50 mouse cellular contexts compared by ENCODE assay signal in the genomic region with DNA sequence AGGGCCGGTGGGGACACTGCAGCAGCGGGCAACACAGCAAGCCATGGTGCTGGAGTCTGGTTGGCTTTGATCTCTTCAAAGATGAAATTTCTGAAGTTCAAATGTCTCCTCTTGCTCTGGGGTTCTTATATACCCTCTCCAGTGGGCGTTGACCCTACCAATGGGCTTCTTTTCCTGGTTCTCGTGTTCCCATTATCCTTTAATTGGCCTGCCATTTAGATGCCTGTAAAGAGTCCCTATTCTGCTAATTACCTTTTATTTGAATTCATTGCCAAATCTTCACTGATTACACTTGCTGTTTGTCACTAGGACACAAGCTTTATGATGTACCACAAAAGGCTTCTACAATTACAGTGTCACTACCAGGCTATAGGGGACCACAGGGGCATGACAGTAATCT. TPM values are rescaled to one million over a fixed set of nuclear protein-coding genes. Genes with fewer than 3 reads are reported as not detected.
"Had no signal": no experiment of that assay in that cellular context is flagged by ENCODE, and none has a peak within 500 bp of the region (broad histone marks: within the 10 kb centered on the region; RNA-seq: fewer than 3 reads in every experiment).

A gene (minus strand): TSS at position 101 of the 400 bp plus-strand sequence.

- H3K36me3 ChIP-seq: heart, embryonic 13.5 days; heart, embryonic 15.5 days; hindbrain, embryonic 10.5 days; hindbrain, embryonic 12.5 days; hindbrain, embryonic 13.5 days; hindbrain, embryonic 15.5 days; intestine, embryonic 15.5 days; kidney, embryonic 15.5 days had no signal

- H3K4me1 ChIP-seq: heart, embryonic 13.5 days; heart, embryonic 15.5 days; hindbrain, embryonic 10.5 days; hindbrain, embryonic 12.5 days; hindbrain, embryonic 13.5 days; hindbrain, embryonic 15.5 days; intestine, embryonic 15.5 days; kidney, embryonic 15.5 days had no signal

- H3K9ac ChIP-seq: heart, embryonic 13.5 days; heart, embryonic 15.5 days; hindbrain, embryonic 12.5 days; hindbrain, embryonic 13.5 days; hindbrain, embryonic 14.5 days; hindbrain, embryonic 15.5 days; intestine, embryonic 15.5 days; kidney, embryonic 15.5 days had no signal

- ATAC-seq: hindbrain, embryonic 16.5 days; hindbrain, postnatal 0 days; inflammation-experienced regulatory T-cells, adult 6 months; intestine, embryonic 15.5 days; intestine, embryonic 16.5 days; intestine, postnatal 0 days had no signal

- H3K27me3 ChIP-seq: heart, embryonic 13.5 days; heart, embryonic 15.5 days; hindbrain, embryonic 12.5 days; hindbrain, embryonic 13.5 days; hindbrain, embryonic 15.5 days; intestine, embryonic 15.5 days; kidney, embryonic 15.5 days had no signal

- H3K27ac ChIP-seq: heart, embryonic 13.5 days; heart, embryonic 15.5 days; hindbrain, embryonic 10.5 days; hindbrain, embryonic 12.5 days; hindbrain, embryonic 13.5 days; hindbrain, embryonic 14.5 days; hindbrain, embryonic 15.5 days; hindbrain, postnatal 0 days; intestine, embryonic 15.5 days; kidney, embryonic 15.5 days; kidney, postnatal 0 days; layer of hippocampus, adult 2 months; left cerebral cortex, adult 2 months had no signal

- H3K4me2 ChIP-seq: heart, embryonic 13.5 days; heart, embryonic 15.5 days; hindbrain, embryonic 12.5 days; hindbrain, embryonic 13.5 days; hindbrain, embryonic 14.5 days; hindbrain, embryonic 15.5 days; intestine, embryonic 15.5 days; kidney, embryonic 15.5 days had no signal

- H3K4me3 ChIP-seq: heart, embryonic 13.5 days; heart, embryonic 15.5 days; hindbrain, embryonic 10.5 days; hindbrain, embryonic 12.5 days; hindbrain, embryonic 13.5 days; hindbrain, embryonic 15.5 days; intestine, embryonic 15.5 days; kidney, embryonic 15.5 days; layer of hippocampus, adult 2 months; left cerebral cortex, adult 2 months had no signal

- DNase-seq: heart, postnatal 10 days; heart, postnatal 14 days; heart, postnatal 36 days; heart, postnatal 4 days; kidney, adult 11 months; kidney, adult 18-20 months; kidney, adult 2 months; kidney, adult 8-10 months; kidney, adult 9 months; kidney, postnatal 14 days; kidney, postnatal 25 days; kidney, postnatal 36 days; kidney, postnatal 4 days; layer of hippocampus, adult 9-11 months; layer of hippocampus, postnatal 36 days had no signal

- H3K9me3 ChIP-seq: heart, embryonic 15.5 days; hindbrain, embryonic 10.5 days; hindbrain, embryonic 12.5 days; hindbrain, embryonic 13.5 days; hindbrain, embryonic 15.5 days; intestine, embryonic 15.5 days; kidney, embryonic 15.5 days had no signal

RNA-seq across cellular contexts. Expression of the gene that starts here (rescaled TPM):
- total RNA-seq: heart, postnatal 10 days; heart, postnatal 14 days; heart, postnatal 25 days; heart, postnatal 36 days; heart, postnatal 4 days; hematopoietic stem cell, adult 5-6 weeks; hindbrain, postnatal 0 days; layer of hippocampus, adult 18-20 months; layer of hippocampus, adult 2 months; layer of hippocampus, adult 8-10 months; layer of hippocampus, postnatal 10 days; layer of hippocampus, postnatal 14 days; layer of hippocampus, postnatal 25 days; layer of hippocampus, postnatal 36 days; left cerebral cortex, adult 18-20 months; left cerebral cortex, adult 2 months; left cerebral cortex, adult 8-10 months; left cerebral cortex, postnatal 10 days had no signal
- polyA plus RNA-seq: heart, embryonic 13.5 days; heart, embryonic 14.5 days; heart, embryonic 15.5 days; heart, embryonic 16.5 days; heart, postnatal 0 days; hindbrain, embryonic 10.5 days; hindbrain, embryonic 11.5 days; hindbrain, embryonic 12.5 days; hindbrain, embryonic 13.5 days; hindbrain, embryonic 14.5 days; hindbrain, embryonic 15.5 days; hindbrain, embryonic 16.5 days; hindbrain, postnatal 0 days; inflammation-experienced regulatory T-cells, adult 6 months; intestine, embryonic 14.5 days; intestine, embryonic 15.5 days; intestine, embryonic 16.5 days; intestine, postnatal 0 days; kidney, adult 2 months; kidney, embryonic 14.5 days; kidney, embryonic 15.5 days; kidney, embryonic 16.5 days; kidney, postnatal 0 days; large intestine, adult 2 months had no signal
